Mouse (Mus musculus): ENCODE measurements around the gene Plcz1.

Gene Plcz1

GRCm38 (mm10) chr6:140041357-140041756 is at the start of gene Plcz1:
TSS of gene Plcz1 (minus strand) at chr6:140041457.
- no peak for DNase-seq

GRCm38 (mm10) chr6:140089855-140090254 is 48.6 kb upstream of the Plcz1 start:
- no peak for DNase-seq

GRCm38 (mm10) chr6:140081739-140082138 is 40.5 kb upstream of the Plcz1 start:
- no peak for DNase-seq

GRCm38 (mm10) chr6:140080933-140081332 is 39.7 kb upstream of the Plcz1 start:
- no peak for DNase-seq

- DNase-seq, result no peak
Measured at GRCm38 (mm10) chr6:140069177-140069576, 27.9 kb upstream of the Plcz1 start.

GRCm38 (mm10) chr6:140054271-140054928 is 13.1 kb upstream of the Plcz1 start:
- DNase-seq, result no peak

GRCm38 (mm10) chr6:140051476-140051875 is 10.2 kb upstream of the Plcz1 start:
- no peak for DNase-seq

GRCm38 (mm10) chr6:140040952-140041351 is 305 bp downstream of the Plcz1 start, which contains the start of gene Capza3:
TSS of gene Capza3 (plus strand) at chr6:140041252.
- DNase-seq, result no peak

- no peak for DNase-seq
Measured at GRCm38 (mm10) chr6:140024404-140024803, 16.9 kb downstream of the Plcz1 start.

- DNase-seq, result no peak
Measured at GRCm38 (mm10) chr6:140005181-140005580, 36.1 kb downstream of the Plcz1 start.

- DNase-seq, result no peak
Measured at GRCm38 (mm10) chr6:139989597-139989996, 51.7 kb downstream of the Plcz1 start.

- DNase-seq, result no peak
Measured at GRCm38 (mm10) chr6:139989075-139989474, 52.2 kb downstream of the Plcz1 start.

- no peak for DNase-seq
Measured at GRCm38 (mm10) chr6:139986564-139986963, 54.7 kb downstream of the Plcz1 start.

- DNase-seq, result no peak
Measured at GRCm38 (mm10) chr6:139984069-139984468, 57.2 kb downstream of the Plcz1 start.

- no peak for DNase-seq
Measured at GRCm38 (mm10) chr6:139981061-139981460, 60.2 kb downstream of the Plcz1 start.

GRCm38 (mm10) chr6:139978114-139978513 is 63.1 kb downstream of the Plcz1 start:
- no peak for DNase-seq

- DNase-seq, result no peak
Measured at GRCm38 (mm10) chr6:139974668-139975067, 66.6 kb downstream of the Plcz1 start.

GRCm38 (mm10) chr6:139971608-139972298 is 69.5 kb downstream of the Plcz1 start:
- no peak for DNase-seq

GRCm38 (mm10) chr6:139966684-139967083 is 74.6 kb downstream of the Plcz1 start:
- DNase-seq, result no peak

GRCm38 (mm10) chr6:139964895-139965294 is 76.4 kb downstream of the Plcz1 start:
- no peak for DNase-seq

GRCm38 (mm10) chr6:139963775-139964174 is 77.5 kb downstream of the Plcz1 start:
- no peak for DNase-seq

GRCm38 (mm10) chr6:139957531-139958241 is 83.6 kb downstream of the Plcz1 start:
- DNase-seq, result no peak

- no peak for DNase-seq
Measured at GRCm38 (mm10) chr6:139953596-139953995, 87.7 kb downstream of the Plcz1 start.

Measured in cerebellum, adult 8-10 months (tissue).